Mouse (Mus musculus) heart, postnatal 0 days (tissue): ENCODE data around the gene Ntng2. TPM values are rescaled to one million over a fixed set of nuclear protein-coding genes. Genes with fewer than 3 reads are reported as not detected.

Source experiments
- ATAC-seq: fragments of 200-750 bp; cut with Nextera tagmentation; 2 replicates; pipeline ENCODE4 v1.8.0; 2017; ENCODE audit warnings: low read depth, moderate number of reproducible peaks, moderate library complexity; ENCODE audit not compliant: insufficient read depth
- DNase-seq: peaks from one replicate; pipeline ENCODE4 v3.0.0-alpha.2; 2016; ENCODE audit warnings: low spot score
- H3K27ac ChIP-seq: fragments of 300-500 bp; sonication (generic); 2 replicates; pipeline ENCODE4 v1.5.1; 2014; ENCODE audit warnings: low read depth, mild to moderate bottlenecking
- H3K27me3 ChIP-seq: fragments of 300-500 bp; sonication (generic); 2 replicates; pipeline ENCODE4 v1.6.1; 2014; ENCODE audit warnings: low read length, mixed read lengths; ENCODE audit not compliant: control insufficient read depth, insufficient read depth
- H3K36me3 ChIP-seq: fragments of 300-500 bp; sonication (generic); replicated peaks from 2 replicates; pipeline ENCODE4 v1.6.1; 2014; ENCODE audit warnings: low read length, mixed read lengths; ENCODE audit not compliant: control insufficient read depth, insufficient read depth
- H3K4me1 ChIP-seq: fragments of 300-500 bp; sonication (generic); 2 replicates; pipeline ENCODE4 v1.6.1; 2014; ENCODE audit warnings: antibody characterized with exemption; ENCODE audit not compliant: control insufficient read depth, insufficient read depth
- H3K4me2 ChIP-seq: fragments of 300-500 bp; sonication (generic); 2 replicates; pipeline ENCODE4 v1.6.1; 2014; ENCODE audit warnings: low read depth, mild to moderate bottlenecking, low read length, moderate library complexity
- H3K4me3 ChIP-seq: fragments of 300-500 bp; sonication (generic); 2 replicates; pipeline ENCODE4 v1.5.1; 2014; ENCODE audit warnings: low read depth, low read length
- H3K9ac ChIP-seq: fragments of 300-500 bp; sonication (generic); replicated peaks from 2 replicates; pipeline ENCODE4 v1.6.1; 2014; ENCODE audit warnings: low read depth, low read length, mixed read lengths
- H3K9me3 ChIP-seq: fragments of 300-500 bp; sonication (generic); replicated peaks from 2 replicates; pipeline ENCODE4 v1.6.1; 2016; ENCODE audit warnings: low read length; ENCODE audit not compliant: control insufficient read depth
- CTCF ChIP-seq: IDR thresholded peaks from 2 replicates; pipeline ENCODE4 v1.5.1; 2016; ENCODE audit warnings: antibody characterized with exemption, control low read depth, low read depth
- EP300 ChIP-seq: IDR thresholded peaks from 2 replicates; pipeline ENCODE4 v1.6.1; 2016; ENCODE audit warnings: antibody characterized with exemption, low read depth
- WGBS: fragments of 180-500 bp; shearing (Covaris S2); extraction: QIAGEN DNeasy Blood & Tissue Kit; methylation state at CpG from one replicate; pipeline ENCODE4 v1.1.7; 2014; 5-methylcytosine and 5-hydroxymethylcytosine counted together
- polyA plus RNA-seq: library from polyadenylated mRNA; unstranded; fragments of >200 nt; fragmentation: Nextera tagmentation; extraction: Ambion mirVana; gene quantifications from 2 replicates; pipeline ENCODE4 v1.2.1, GENCODE M21; 2015
- total RNA-seq: library from RNA; depleted of rRNA; stranded (reverse); fragments of >200 nt; gene quantifications from 2 replicates; pipeline ENCODE4 v1.2.3, GENCODE M21; 2014; ENCODE audit warnings: low replicate concordance

Ntng2 gene
- total and polyA plus RNA-seq, 2 experiments from 2014 or later: 0.12 to 0.73 TPM

GRCm38 (mm10) chr2:29235811-29236210, 17.0 kb downstream of the Ntng2 start:
- H3K4me2 ChIP-seq: no peak overlapping the region
- 81% methylated on average over 7 of the region's 7 CpGs for WGBS
- DNase-seq (no peak), ATAC-seq (no peak)
- no peaks in the 10 kb centered on the region for H3K36me3 ChIP-seq
- H3K4me3 ChIP-seq: no peak overlapping the region
- peaks cover 37% of the 10 kb centered on the region for H3K27me3 ChIP-seq
- no peak overlapping the region for H3K9ac ChIP-seq
- no peaks in the 10 kb centered on the region for H3K4me1 ChIP-seq
- H3K9me3 ChIP-seq: no peaks in the 10 kb centered on the region
- TF ChIP-seq CTCF: no peak
- TF ChIP-seq EP300: no peak
- no peak overlapping the region for H3K27ac ChIP-seq

DNA sequence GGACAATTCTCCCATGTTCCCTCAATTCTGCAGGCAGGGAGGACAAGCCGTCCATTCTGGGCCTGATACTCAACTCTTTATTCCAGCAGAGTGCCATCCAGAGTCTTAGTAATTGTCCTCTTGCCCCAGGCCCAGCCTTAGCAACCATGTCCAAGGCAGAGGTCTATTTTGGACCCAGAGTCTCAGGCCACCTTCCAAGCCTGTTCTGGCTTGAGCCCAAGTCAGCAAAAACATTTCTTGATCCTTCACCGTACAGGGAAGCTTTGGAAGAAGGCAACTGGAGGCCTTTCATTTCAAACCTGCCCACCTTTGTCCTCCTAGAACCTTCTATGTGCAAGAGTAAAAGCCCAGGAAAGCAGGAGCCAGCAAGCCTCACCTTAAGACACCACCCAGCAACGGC, 17.8 kb downstream of the Ntng2 start:
- ATAC-seq (no peak), DNase-seq (no peak)
- Histone ChIP-seq H3K27ac (no peak overlapping the region), H3K9ac (no peak overlapping the region), H3K4me2 (no peak overlapping the region), H3K4me3 (no peak overlapping the region), H3K36me3 (no peaks in the 10 kb centered on the region), H3K27me3 (peaks cover 29% of the 10 kb centered on the region), H3K9me3 (no peaks in the 10 kb centered on the region), H3K4me1 (no peaks in the 10 kb centered on the region)
- 50% methylated on average over 3 of the region's 3 CpGs for WGBS
- TF ChIP-seq EP300 (no peak), CTCF (no peak)

DNA sequence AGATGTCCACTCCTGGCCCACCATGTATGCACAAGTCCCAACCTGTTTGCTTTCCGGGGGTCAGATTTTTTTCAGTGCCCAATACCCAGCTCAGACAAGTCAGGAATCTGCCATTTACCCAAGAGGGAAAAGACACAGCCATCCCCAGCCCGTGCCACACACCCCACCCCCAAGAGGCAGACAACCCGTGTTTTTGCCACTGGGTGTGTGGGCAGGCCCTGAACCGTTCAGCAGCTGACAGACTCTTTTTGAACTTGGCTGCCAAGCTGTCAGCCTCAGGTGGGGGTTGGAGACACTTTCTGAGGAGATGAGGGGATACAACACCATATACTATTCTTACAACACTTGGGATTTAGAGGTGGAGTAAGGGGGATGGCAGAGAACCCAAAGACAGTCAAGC, 18.8 kb downstream of the Ntng2 start:
- H3K4me1 ChIP-seq: no peaks in the 10 kb centered on the region
- no peak overlapping the region for H3K4me3 ChIP-seq
- DNase-seq (no peak), ATAC-seq (no peak)
- H3K9ac ChIP-seq: no peak overlapping the region
- H3K9me3 ChIP-seq: no peaks in the 10 kb centered on the region
- peaks cover 20% of the 10 kb centered on the region for H3K27me3 ChIP-seq
- TF ChIP-seq CTCF (no peak), EP300 (no peak)
- no peak overlapping the region for H3K4me2 ChIP-seq
- H3K36me3 ChIP-seq: no peaks in the 10 kb centered on the region
- WGBS: 57% methylated on average over 4 of the region's 4 CpGs
- no peak overlapping the region for H3K27ac ChIP-seq

DNA sequence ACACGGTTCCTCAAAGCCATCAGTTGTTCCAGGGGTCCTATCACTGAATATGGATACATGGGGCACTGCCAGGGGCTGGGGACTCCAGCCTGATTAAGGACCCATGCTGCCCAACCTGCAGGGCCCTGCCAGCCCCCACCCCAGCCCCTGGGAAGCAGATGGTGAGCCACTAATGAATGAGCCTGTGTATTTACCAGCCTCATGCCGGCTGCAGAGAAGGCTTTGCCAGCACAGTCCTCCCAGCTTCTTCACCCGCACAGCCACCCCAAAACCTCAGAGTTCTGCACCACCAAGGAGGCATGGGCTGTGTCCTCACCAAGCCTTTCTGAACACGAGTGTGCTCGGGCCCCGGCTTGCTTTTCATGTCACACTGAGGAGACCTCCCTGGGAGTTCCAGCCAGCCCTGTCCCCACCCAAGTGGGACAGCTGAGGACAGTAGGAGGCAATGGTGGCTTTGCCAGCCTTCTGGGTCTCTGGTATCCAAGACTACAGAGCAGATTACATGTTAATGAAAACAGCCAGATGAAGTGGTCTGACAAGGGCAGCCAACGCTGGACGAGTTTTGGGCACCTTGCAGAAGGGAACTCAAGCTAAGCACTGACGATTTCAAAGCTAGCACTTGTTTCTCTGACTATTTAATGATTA, 22.5 kb downstream of the Ntng2 start:
- 61% methylated on average over 9 of the region's 9 CpGs for WGBS
- Histone ChIP-seq H3K4me1 (no peaks in the 10 kb centered on the region), H3K27ac (no peak overlapping the region), H3K4me2 (no peak overlapping the region), H3K36me3 (no peaks in the 10 kb centered on the region), H3K9me3 (no peaks in the 10 kb centered on the region), H3K4me3 (no peak overlapping the region), H3K9ac (no peak overlapping the region), H3K27me3 (0 out of 2 replicates have a peak, but pooled peaks cover 5% of the 10 kb centered on the region)
- ATAC-seq (no peak), DNase-seq (no peak)
- TF ChIP-seq EP300 (no peak), CTCF (no peak)

DNA sequence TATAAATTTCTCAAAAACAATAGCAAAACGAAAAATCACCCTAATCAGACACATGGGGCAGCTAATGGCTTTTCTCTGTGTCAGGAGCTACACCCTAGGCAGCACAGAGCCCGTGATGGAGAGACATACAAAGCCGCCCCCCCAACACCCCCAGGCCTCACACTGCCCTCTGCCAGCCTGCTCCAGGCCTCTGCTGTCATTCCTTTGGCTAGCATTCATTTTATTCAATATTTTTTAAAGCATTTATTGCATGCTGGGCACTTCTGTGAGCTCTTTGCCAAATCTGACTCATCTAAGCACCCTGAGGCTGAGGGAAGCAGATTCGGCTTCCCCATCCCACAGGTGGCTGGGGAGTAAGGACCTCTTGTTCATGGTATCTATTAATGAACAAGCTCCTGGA, 26.1 kb downstream of the Ntng2 start:
- no peak overlapping the region for H3K4me2 ChIP-seq

More for the DNA sequence above, 26.1 kb downstream of the Ntng2 start:
- 71% methylated on average over 4 of the region's 4 CpGs for WGBS
- Histone ChIP-seq H3K9me3 (no peaks in the 10 kb centered on the region), H3K36me3 (no peaks in the 10 kb centered on the region), H3K27me3 (0 out of 2 replicates have a peak, but pooled peaks cover 5% of the 10 kb centered on the region), H3K9ac (no peak overlapping the region), H3K4me1 (no peaks in the 10 kb centered on the region), H3K4me3 (no peak overlapping the region), H3K27ac (no peak overlapping the region)
- no peak for DNase-seq
- TF ChIP-seq EP300: no peak
- TF ChIP-seq CTCF: no peak
- no peak for ATAC-seq
